Mouse (Mus musculus): ENCODE data around the gene Gm27235.
"Not testable (repeated sequence)": the region's sequence is repeated elsewhere in the genome, so short reads cannot be mapped to it uniquely, and the experiment has no call there.

Gene Gm27235

DNA sequence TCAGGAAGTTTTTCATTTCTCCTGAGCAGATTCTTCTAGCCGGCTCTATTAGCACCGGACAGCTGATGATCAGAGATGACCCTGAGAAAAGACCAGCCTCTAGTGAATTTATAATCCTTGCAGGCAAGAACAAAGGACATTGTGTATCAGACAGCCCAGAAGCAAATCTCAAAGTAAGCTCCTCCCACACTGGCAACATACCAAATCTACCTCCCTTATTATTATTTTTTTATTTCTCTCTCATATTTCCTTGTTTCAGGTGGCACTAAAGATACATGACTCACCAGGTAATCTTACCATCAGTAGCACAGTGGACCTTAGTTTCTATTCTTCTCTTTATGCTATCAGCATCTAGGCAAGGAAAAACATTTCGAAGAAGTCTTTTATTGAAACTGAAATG lies at the start of gene Gm27235, which contains the start of gene D730048I06Rik:
Gm27235 (minus strand) TSS at position 101 of the 400 bp plus-strand sequence.
D730048I06Rik (minus strand) TSS at position 112 of the 400 bp plus-strand sequence.
- DNase-seq = no peak

DNA sequence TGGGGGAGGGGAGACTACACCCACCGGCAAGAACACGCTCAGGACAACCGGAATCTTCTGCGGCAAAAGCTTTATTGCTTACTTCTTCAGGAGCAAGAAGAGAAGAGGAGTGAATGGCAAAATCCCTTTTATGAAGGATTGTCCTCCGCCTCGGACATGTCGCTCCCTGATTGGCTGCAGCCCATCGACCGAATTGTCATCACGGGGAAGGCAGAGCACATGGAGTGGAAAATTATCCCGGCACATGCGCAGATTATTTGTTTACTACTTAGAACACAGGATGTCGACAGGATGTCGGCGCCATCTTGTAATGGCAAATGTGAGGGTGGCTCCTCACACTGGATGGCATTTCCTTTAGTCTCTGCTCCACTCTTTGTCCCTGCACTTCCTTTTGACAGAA lies 28.0 kb upstream of the Gm27235 start:
- not testable (repeated sequence) for DNase-seq

DNA sequence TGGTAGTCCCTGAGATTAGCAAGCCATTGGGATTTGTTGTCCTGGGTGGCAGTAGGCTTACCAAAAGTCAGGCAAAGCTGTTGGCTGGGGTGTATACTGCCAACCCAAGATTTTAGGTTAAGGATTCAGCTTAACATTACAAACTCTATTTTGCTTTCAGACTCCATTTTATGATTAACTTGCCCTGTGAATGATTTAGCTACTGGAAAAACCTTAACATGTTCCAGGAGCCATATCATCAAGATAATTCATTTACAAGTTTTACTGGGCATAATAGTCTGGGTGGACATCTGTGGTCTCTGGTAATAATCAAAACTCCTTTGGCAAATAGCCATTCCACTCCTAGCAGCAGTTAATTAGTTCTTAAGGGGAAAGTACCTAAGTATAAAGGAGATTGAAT lies 8.2 kb upstream of the Gm27235 start:
- peak; percentile 9 for DNase-seq

DNA sequence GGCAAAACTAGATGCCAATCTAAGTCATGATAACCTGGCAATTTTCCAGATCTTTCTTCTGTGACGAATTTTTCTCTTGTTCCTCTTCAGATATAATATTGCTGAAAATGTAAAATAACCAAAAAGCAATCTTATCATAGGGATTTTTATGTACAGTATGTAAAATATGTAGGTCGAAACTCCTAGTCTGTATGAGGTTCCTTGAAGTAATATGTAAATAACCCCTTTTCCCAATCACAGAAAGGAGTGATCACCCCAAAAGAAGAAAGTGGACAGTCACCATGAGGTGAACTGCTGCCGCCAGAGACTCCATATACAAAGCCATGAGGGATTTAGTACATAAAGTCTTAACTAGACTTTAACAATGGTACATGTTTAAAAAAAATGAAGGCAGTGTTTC lies 11.9 kb downstream of the Gm27235 start, which contains the start of gene Gm17727:
Gm17727 (minus strand) TSS at position 101 of the 400 bp plus-strand sequence.
- DNase-seq = no peak

DNA sequence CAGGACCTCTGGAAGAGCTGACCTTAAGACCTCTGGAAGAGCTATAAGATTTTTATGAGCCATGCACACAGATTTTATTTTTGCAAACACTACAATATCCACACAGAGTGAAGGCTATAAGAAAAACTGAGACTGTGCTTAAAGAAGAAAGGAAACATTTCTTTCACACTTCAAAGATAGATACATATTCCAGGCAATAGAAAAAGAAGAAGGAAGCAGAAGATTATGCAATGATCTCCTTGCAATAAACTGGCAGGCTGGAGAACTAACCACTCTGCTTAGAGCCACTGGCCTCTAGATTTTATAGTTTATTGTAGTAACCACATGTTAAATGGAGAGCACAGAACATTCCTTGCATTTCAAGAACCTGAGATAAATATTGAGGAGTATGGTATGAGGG lies 33.1 kb downstream of the Gm27235 start:
- DNase-seq = no peak

DNA sequence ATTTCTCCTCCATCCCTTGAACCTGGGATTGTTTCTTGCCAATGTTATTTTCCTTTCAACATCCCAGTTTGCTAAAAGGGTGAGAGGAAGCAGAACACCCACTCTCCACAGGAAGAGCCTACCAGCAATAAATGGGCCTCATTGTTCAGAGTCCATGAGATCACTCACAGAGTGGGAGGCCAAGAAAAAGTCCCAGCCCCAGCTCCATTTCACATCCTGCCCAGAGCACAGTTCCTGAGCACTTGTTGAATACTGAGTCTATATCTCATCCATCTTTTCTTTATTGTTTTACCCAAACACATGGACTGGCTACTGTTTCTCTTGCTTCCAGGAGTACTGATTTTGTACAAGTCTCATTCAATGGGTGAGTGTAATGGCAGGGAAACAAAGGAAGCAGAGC lies 49.2 kb downstream of the Gm27235 start, which contains the start of gene Gm17677:
Gm17677 (plus strand) TSS at position 301 of the 400 bp plus-strand sequence.
- DNase-seq = no peak
